Mouse (Mus musculus) midbrain, embryonic 16.5 days (tissue): Measurements from ENCODE around the gene Serpinf2. TPM values are rescaled to one million over a fixed set of nuclear protein-coding genes. Genes with fewer than 3 reads are reported as not detected.

Source experiments
- ATAC-seq: fragments of 200-750 bp; cut with Nextera tagmentation; 2 replicates; pipeline ENCODE4 v1.8.0; 2017; ENCODE audit warnings: moderate TSS enrichment
- H3K27ac ChIP-seq: fragments of 300-500 bp; sonication (generic); 2 replicates; pipeline ENCODE4 v1.5.1; 2014; ENCODE audit warnings: mild to moderate bottlenecking, low read length, mixed read lengths
- H3K27me3 ChIP-seq: fragments of 300-500 bp; sonication (generic); 2 replicates; pipeline ENCODE4 v1.6.1; 2014; ENCODE audit warnings: low read depth, low read length, mixed read lengths; ENCODE audit not compliant: control insufficient read depth, insufficient read depth
- H3K36me3 ChIP-seq: fragments of 300-500 bp; sonication (generic); 2 replicates; pipeline ENCODE4 v1.6.1; 2014; ENCODE audit warnings: mild to moderate bottlenecking, low read length, moderate library complexity, mixed read lengths; ENCODE audit not compliant: control insufficient read depth, insufficient read depth
- H3K4me1 ChIP-seq: fragments of 300-500 bp; sonication (generic); 2 replicates; pipeline ENCODE4 v1.6.1; 2014; ENCODE audit warnings: mild to moderate bottlenecking, low read length, mixed read lengths; ENCODE audit not compliant: control insufficient read depth, insufficient read depth
- H3K4me2 ChIP-seq: fragments of 300-500 bp; sonication (generic); 2 replicates; pipeline ENCODE4 v1.6.1; 2014; ENCODE audit warnings: mild to moderate bottlenecking, low read length, mixed read lengths
- H3K4me3 ChIP-seq: fragments of 300-500 bp; sonication (generic); 2 replicates; pipeline ENCODE4 v1.5.1; 2014; ENCODE audit warnings: low read depth, mild to moderate bottlenecking, low read length, moderate library complexity, mixed read lengths
- H3K9ac ChIP-seq: fragments of 300-500 bp; sonication (generic); 2 replicates; pipeline ENCODE4 v1.6.1; 2014; ENCODE audit warnings: low read depth, low read length, mixed read lengths
- H3K9me3 ChIP-seq: fragments of 300-500 bp; sonication (generic); replicated peaks from 2 replicates; pipeline ENCODE4 v1.6.1; 2014; ENCODE audit warnings: mild to moderate bottlenecking, low read length, mixed read lengths; ENCODE audit not compliant: control insufficient read depth, poor library complexity, severe bottlenecking
- WGBS: fragments of 180-500 bp; shearing (Covaris S2); extraction: QIAGEN DNeasy Blood & Tissue Kit; methylation state at CpG from one replicate; pipeline ENCODE4 v1.1.7; 2014; 5-methylcytosine and 5-hydroxymethylcytosine counted together
- polyA plus RNA-seq: library from polyadenylated mRNA; unstranded; fragments of >200 nt; fragmentation: Nextera tagmentation; extraction: Ambion mirVana; gene quantifications from 2 replicates; pipeline ENCODE4 v1.2.1, GENCODE M21; 2015

Serpinf2 gene
- polyA plus RNA-seq, 1 experiment from 2014 or later, result not detected

DNA sequence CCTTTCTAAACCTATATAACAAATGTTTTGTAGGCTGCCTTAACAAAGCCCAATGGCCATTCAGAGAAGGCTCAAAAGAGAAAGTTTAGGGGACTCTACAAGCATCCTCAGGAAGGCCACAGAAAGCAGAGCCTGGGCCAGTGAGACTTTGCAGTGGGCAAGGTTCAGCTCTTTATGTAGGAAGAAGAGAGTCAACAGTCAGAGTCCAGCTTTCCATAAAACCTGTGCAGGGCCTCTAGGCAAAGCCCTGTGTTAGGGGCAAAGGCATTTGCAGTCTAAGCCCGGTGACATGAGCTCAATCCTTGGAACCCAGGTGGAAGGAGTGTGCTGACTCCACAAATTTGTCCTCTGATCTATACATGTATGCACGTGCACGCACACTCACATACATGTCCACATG is 14.9 kb downstream of the Serpinf2 start:
- no peak overlapping the region for H3K4me2 ChIP-seq
- 92% methylated on average over 3 of the region's 3 CpGs for WGBS
- H3K9ac ChIP-seq, result no peak overlapping the region

DNA sequence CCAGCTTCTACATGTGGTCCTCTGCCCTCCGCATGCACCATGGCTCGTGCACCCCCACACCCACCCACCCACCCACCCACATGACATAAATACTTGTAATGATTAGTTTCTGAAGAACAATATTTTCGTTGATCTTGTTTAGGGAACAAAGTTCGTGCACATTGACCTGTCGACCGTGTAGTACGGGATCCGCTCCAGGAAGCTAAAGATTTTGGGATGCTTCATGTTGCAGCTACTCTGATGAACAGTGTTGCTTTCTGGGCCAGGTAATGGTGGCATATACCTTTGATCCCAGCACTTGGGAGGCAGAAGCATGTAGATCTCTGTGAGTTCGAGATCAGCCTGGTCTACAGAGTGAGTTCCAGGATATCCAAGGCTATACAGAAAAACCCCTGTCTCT is 15.4 kb downstream of the Serpinf2 start:
- H3K4me1 ChIP-seq, result no peaks in the 10 kb centered on the region
- H3K9ac ChIP-seq, result no peak overlapping the region
- H3K27me3 ChIP-seq, result no peaks in the 10 kb centered on the region
- H3K27ac ChIP-seq, result no peak overlapping the region
- H3K36me3 ChIP-seq, result no peaks in the 10 kb centered on the region
- 84% methylated on average over 9 of the region's 9 CpGs for WGBS
- ATAC-seq, result no peak
- no peak overlapping the region for H3K4me3 ChIP-seq
- no peak overlapping the region for H3K4me2 ChIP-seq
- H3K9me3 ChIP-seq, result no peaks in the 10 kb centered on the region

More for the DNA sequence above, 14.9 kb downstream of the Serpinf2 start:
- H3K27ac ChIP-seq, result no peak overlapping the region
- no peaks in the 10 kb centered on the region for H3K4me1 ChIP-seq
- H3K36me3 ChIP-seq, result no peaks in the 10 kb centered on the region
- H3K27me3 ChIP-seq, result no peaks in the 10 kb centered on the region
- H3K9me3 ChIP-seq, result no peaks in the 10 kb centered on the region
- no peak for ATAC-seq
- H3K4me3 ChIP-seq, result no peak overlapping the region

DNA sequence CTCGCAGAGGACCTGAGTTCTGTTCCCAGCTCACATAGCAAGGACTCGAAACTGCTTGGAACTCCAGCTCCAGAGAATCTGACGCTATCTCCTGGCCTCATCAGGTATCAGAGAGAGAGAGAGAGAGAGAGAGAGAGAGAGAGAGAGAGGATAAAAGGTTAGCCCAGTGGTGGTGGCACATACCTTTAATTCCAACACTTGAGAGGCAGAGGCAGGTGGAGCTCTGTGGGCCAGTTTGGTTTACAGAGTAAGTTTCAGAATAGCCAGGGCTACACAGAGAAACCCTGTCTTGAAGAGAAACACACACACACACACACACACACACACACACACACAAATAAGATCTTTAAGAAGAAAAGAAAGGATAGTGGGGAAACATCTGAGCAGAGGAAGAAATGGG is 16.3 kb downstream of the Serpinf2 start:
- WGBS, result 95% methylated on average over 3 of the region's 3 CpGs
- Histone ChIP-seq H3K36me3 (no peaks in the 10 kb centered on the region), H3K4me3 (no peak overlapping the region), H3K4me2 (no peak overlapping the region), H3K4me1 (no peaks in the 10 kb centered on the region), H3K9me3 (no peaks in the 10 kb centered on the region), H3K27ac (no peak overlapping the region), H3K9ac (no peak overlapping the region), H3K27me3 (no peaks in the 10 kb centered on the region)
- no peak for ATAC-seq

DNA sequence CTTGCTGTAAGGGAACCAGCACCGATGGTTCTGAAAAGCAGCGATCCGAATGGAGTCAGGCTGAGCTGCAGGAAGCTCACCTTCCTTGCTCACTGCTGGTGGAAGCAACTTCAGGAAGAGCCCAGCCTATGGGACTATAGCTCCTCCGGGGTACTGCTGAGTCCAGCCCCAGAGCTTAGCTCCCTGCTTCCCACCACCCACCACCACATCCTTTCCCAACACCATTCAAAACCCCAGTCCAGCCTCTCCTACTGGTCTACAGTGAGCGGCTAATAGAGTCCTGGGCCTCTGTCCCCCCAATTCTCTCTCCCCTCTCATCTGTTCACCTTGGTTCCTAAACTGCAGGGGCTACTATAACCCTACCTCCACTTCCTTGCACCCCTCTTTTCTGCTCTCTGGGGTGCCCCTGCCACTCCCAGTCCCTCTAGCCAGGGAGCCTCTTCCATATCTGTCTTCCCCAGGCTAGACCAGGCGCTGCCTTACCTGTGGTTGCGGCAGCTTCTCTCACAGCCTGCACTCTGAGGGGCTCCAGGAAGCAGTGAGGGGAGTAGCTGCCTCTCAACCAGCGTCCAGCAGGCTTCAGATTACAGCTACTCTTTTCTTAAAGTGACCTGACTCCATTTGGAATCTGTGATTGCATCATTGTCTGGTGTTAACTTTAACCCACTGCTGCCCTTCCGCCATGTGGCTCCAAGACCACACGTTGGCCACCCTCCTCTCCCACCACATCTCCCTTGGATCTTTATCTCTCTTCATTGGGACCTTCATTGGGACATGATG is 17.2 kb downstream of the Serpinf2 start, which contains the start of gene Serpinf1:
Gene Serpinf1 (minus strand): TSS at position 689 of the 780 bp plus-strand sequence.
- Histone ChIP-seq H3K4me1 (no peaks in the 10 kb centered on the region), H3K9ac (no peak within 1 kb of the TSS), H3K36me3 (no peaks in the 10 kb centered on the region), H3K27ac (no peak within 1 kb of the TSS), H3K4me3 (no peak within 1 kb of the TSS), H3K4me2 (no peak within 1 kb of the TSS), H3K27me3 (no peaks in the 10 kb centered on the region), H3K9me3 (no peaks in the 10 kb centered on the region)
- 65% methylated on average over 10 of the region's 10 CpGs for WGBS
- no peak for ATAC-seq

DNA sequence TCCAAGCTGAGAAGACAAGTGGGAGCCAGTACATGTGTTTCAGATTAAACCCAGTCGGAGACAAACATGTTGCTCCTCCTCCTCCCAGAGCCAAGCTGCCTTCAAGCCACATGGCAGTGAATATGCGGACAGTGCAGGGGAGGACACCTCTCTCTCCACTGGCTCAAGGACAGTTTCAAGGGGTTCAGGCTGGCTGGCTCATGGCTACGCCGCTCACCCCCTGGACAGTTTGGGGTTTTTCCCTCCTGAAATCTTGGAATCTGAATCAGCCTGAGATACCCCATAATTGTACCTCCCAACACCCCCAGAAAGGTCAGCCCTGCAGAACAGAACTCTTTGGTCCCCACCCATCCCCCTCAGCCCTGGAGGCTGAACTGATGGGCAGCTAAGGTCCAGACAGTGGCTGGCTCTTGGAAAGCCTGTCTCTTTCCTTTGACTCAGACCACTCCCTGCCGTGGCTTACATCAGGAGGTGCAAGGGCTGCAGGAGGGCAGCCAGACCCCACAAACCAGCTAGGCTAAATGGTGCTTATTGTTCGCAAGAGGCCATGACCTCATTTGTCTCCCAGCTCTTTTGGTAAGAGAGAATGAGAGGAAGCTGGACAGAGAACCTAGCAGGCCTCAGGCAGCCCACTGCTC is 17.9 kb downstream of the Serpinf2 start:
- Histone ChIP-seq H3K27me3 (no peaks in the 10 kb centered on the region), H3K4me2 (no peak overlapping the region), H3K9me3 (no peaks in the 10 kb centered on the region), H3K4me3 (no peak overlapping the region), H3K36me3 (no peaks in the 10 kb centered on the region), H3K9ac (no peak overlapping the region), H3K27ac (no peak overlapping the region), H3K4me1 (no peaks in the 10 kb centered on the region)
- ATAC-seq, result no peak
- WGBS, result 57% methylated on average over 6 of the region's 6 CpGs

DNA sequence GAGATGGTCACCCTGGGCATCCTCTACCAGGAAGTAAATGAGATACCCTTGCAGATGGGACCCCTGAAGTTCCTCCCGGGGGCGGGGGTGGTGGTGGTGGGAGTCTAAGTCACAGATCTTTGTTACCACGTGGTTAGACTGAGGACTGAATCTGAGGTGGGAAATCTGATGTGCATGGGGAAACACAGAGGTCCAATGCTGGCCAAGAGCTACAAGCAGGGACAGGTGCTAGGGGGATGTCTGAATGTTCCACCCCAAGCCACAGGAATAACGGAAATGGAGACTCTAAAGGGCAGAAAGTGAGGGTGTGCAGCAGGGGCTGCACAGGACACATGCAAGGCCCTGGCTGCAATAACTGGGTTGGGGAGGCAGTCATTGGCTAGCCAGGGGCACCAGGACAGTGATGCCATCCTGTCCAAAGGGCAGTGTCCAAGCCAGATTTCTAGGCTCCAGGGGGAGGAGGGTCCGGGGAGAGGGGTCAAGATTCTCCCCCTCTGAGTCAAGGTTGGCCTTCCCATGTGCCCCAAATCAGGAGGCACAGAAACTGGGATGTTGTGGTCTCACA is 18.5 kb downstream of the Serpinf2 start:
- Histone ChIP-seq H3K4me1 (no peaks in the 10 kb centered on the region), H3K9me3 (no peaks in the 10 kb centered on the region), H3K4me3 (no peak overlapping the region), H3K9ac (no peak overlapping the region), H3K4me2 (no peak overlapping the region), H3K27me3 (no peaks in the 10 kb centered on the region), H3K36me3 (no peaks in the 10 kb centered on the region), H3K27ac (no peak overlapping the region)
- no peak for ATAC-seq
- WGBS, result 76% methylated on average over 5 of the region's 5 CpGs

DNA sequence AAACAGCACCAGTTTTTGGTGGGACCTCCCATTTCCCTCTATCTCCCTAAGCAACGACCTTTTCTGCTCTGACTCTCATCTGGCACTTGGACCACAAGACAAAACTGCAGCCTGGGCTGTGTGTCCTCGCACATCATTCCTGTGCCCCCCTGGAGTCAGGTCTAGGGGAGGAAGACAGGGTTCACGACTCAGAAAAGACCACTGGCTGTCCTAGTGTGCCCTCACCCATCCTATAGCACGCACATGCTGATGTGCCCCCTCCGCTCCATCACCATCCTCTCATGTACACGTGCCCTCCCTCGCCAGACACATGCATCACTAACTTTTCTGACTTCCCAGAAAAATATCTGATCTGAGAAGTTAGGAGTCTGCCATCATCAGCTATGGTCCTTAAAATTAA is 19.4 kb downstream of the Serpinf2 start:
- Histone ChIP-seq H3K27me3 (no peaks in the 10 kb centered on the region), H3K36me3 (no peaks in the 10 kb centered on the region), H3K4me1 (no peaks in the 10 kb centered on the region), H3K4me3 (no peak overlapping the region), H3K9me3 (no peaks in the 10 kb centered on the region), H3K27ac (no peak overlapping the region), H3K9ac (no peak overlapping the region), H3K4me2 (no peak overlapping the region)
- 86% methylated on average over 7 of the region's 7 CpGs for WGBS
- no peak for ATAC-seq

DNA sequence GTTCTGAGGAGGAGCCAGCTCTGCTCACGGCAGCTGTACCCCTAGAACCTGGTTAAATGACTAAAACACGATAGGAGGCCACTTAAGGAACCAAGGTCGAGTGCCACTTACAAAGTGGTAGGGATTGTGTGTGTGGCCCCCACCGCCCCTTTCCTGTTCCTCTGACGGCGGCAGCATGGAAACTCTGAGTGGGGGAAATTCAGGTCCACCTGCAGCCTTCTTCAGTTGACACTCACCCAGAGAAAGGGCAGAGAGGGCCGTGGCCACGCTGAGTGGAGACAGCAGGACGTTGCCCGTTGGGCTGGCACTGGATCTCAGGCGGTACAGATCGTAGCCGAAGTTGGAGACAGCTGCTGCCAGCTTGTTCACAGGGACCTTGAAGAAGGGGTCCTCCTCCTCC is 23.4 kb downstream of the Serpinf2 start:
- no peak overlapping the region for H3K4me3 ChIP-seq
- H3K27ac ChIP-seq, result no peak overlapping the region
- H3K27me3 ChIP-seq, result no peaks in the 10 kb centered on the region
- H3K9me3 ChIP-seq, result no peaks in the 10 kb centered on the region
- H3K9ac ChIP-seq, result no peak overlapping the region
- H3K4me2 ChIP-seq, result no peak overlapping the region
- no peaks in the 10 kb centered on the region for H3K36me3 ChIP-seq
- ATAC-seq, result no peak
- WGBS, result 86% methylated on average over 13 of the region's 13 CpGs
- no peaks in the 10 kb centered on the region for H3K4me1 ChIP-seq

DNA sequence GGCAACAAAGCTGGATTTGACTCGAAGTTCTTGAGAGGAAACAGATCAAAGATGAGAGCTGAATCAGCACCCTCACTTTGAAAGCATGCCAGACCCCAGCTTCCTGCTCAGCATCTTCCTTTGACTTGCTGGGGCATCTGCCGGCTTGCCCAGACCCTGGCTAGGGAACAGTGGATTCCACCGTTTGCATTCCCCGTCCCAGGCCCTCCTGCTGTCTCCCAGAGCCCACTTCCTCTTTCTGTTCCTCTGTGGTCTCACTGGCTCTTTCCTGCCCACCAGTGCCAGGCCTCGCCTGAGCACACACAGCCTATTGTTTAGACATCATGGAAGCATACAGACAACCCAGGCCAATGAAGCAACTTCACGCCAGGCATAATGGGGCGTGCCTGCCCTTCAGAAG is 24.3 kb downstream of the Serpinf2 start:
- ATAC-seq, result no peak
- 57% methylated on average over 7 of the region's 7 CpGs for whole genome bisulfite sequencing

More for the DNA sequence above, 24.3 kb downstream of the Serpinf2 start:
- Histone ChIP-seq H3K4me1 (no peaks in the 10 kb centered on the region), H3K9me3 (no peaks in the 10 kb centered on the region), H3K27ac (no peak overlapping the region), H3K36me3 (no peaks in the 10 kb centered on the region), H3K9ac (no peak overlapping the region), H3K27me3 (no peaks in the 10 kb centered on the region), H3K4me3 (no peak overlapping the region), H3K4me2 (no peak overlapping the region)
